Mouse (Mus musculus) E14TG2a.4 (cell line): ENCODE measurements around the gene Ppp1r15a.
"Not testable (repeated sequence)": the region's sequence is repeated elsewhere in the genome, so short reads cannot be mapped to it uniquely, and the experiment has no call there.

Experiments used
- CTCF ChIP-seq: conservative IDR thresholded peaks from 2 replicates; pipeline ENCODE4 v1.5.1; 2014; ENCODE audit warnings: low read length
- POU5F1 ChIP-seq: IDR thresholded peaks from 2 replicates; pipeline ENCODE4 v1.6.1; 2014; ENCODE audit warnings: low read length, borderline replicate concordance

DNA sequence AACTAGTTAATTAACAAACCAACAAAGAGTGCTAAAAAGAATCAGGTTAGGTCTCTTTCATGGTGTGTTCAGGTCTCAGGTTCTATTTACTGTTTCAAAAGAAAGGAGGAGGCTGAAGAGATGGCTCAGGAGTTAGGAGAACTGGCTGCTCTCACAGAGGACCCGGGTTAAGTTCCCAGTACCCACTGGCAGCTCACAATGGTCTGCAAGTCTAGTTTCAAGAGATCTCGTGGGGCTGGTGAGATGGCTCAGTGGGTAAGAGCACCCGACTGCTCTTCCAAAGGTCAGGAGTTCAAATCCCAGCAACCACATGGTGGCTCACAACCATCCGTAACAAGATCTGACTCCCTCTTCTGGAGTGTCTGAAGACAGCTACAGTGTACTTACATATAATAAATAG lies 45.8 kb downstream of the Ppp1r15a start:
- not testable (repeated sequence) for TF ChIP-seq CTCF, POU5F1
